Mouse (Mus musculus): ENCODE data around the gene Ncs1. TPM values are rescaled to one million over a fixed set of nuclear protein-coding genes. Genes with fewer than 3 reads are reported as not detected.

Gene Ncs1
- polyA plus RNA-seq, 1 experiment from 2014 or later: 29.4 TPM

Other genes with a start within 250 kb of the Ncs1 start
- gene Fnbp1, start 103.8 kb upstream of the Ncs1 start, polyA plus RNA-seq (2015; fragmentation: Nextera tagmentation; extraction: Ambion mirVana): 20.3 and 23.7 TPM in 2 replicates
- gene Gpr107, start 93.5 kb upstream of the Ncs1 start, polyA plus RNA-seq (2015; fragmentation: Nextera tagmentation; extraction: Ambion mirVana): 29.9 and 31.6 TPM in 2 replicates
- gene Hmcn2, start 68.6 kb downstream of the Ncs1 start, polyA plus RNA-seq (2015; fragmentation: Nextera tagmentation; extraction: Ambion mirVana): 1.1 and 1.3 TPM in 2 replicates
- gene Ass1, start 224.4 kb downstream of the Ncs1 start, polyA plus RNA-seq (2015; fragmentation: Nextera tagmentation; extraction: Ambion mirVana): 11.8 and 15.5 TPM in 2 replicates